Mouse (Mus musculus) E14TG2a.4 (cell line): ENCODE data around the gene Cd9.

Experiments used
- H3K27me3 ChIP-seq: 2 replicates; pipeline ENCODE4 v1.6.1; 2014; ENCODE audit warnings: low read length, control low read depth; ENCODE audit not compliant: insufficient read depth
- H3K36me3 ChIP-seq: 2 replicates; pipeline ENCODE4 v1.6.1; 2014; ENCODE audit warnings: low read length, control low read depth; ENCODE audit not compliant: insufficient read depth
- H3K4me1 ChIP-seq: replicated peaks from 2 replicates; pipeline ENCODE4 v1.6.1; 2014; ENCODE audit warnings: low read depth, low read length, control low read depth
- H3K4me3 ChIP-seq: replicated peaks from 2 replicates; pipeline ENCODE4 v1.5.1; 2014; ENCODE audit warnings: mild to moderate bottlenecking, low read length
- H3K9me3 ChIP-seq: 2 replicates; pipeline ENCODE4 v1.6.1; 2014; ENCODE audit warnings: low read length, control low read depth
- CTCF ChIP-seq: conservative IDR thresholded peaks from 2 replicates; pipeline ENCODE4 v1.5.1; 2014; ENCODE audit warnings: low read length
- NANOG ChIP-seq: IDR thresholded peaks from 2 replicates; pipeline ENCODE4 v1.6.1; 2014; ENCODE audit warnings: borderline replicate concordance, low read length, mixed read lengths
- POU5F1 ChIP-seq: IDR thresholded peaks from 2 replicates; pipeline ENCODE4 v1.6.1; 2014; ENCODE audit warnings: low read length, borderline replicate concordance

Cd9 gene

GRCm38 (mm10) chr6:125423099-125423498 lies 71.5 kb downstream of the Cd9 start:
- TF ChIP-seq POU5F1 (no peak), CTCF (no peak), NANOG (no peak)
- Histone ChIP-seq H3K4me1 (peaks cover 81% of the 10 kb centered on the region), H3K4me3 (peak overlapping the region; percentile 72), H3K27me3 (no peaks in the 10 kb centered on the region), H3K9me3 (peaks cover 6% of the 10 kb centered on the region; the same call in 1 of the 2 replicates), H3K36me3 (no peaks in the 10 kb centered on the region)

GRCm38 (mm10) chr6:125422051-125422822 lies 72.4 kb downstream of the Cd9 start:
- Histone ChIP-seq H3K4me3 (peak overlapping the region; percentile 72), H3K4me1 (peaks cover 75% of the 10 kb centered on the region), H3K27me3 (no peaks in the 10 kb centered on the region), H3K36me3 (no peaks in the 10 kb centered on the region), H3K9me3 (peaks cover 9% of the 10 kb centered on the region; the same call in 1 of the 2 replicates)
- no peak for TF ChIP-seq POU5F1
- TF ChIP-seq NANOG = no peak
- TF ChIP-seq CTCF = no peak

- Histone ChIP-seq H3K4me3 (peak overlapping the region; percentile 8; the same call in 1 of the 2 replicates), H3K4me1 (peaks cover 61% of the 10 kb centered on the region), H3K36me3 (no peaks in the 10 kb centered on the region), H3K9me3 (peaks cover 9% of the 10 kb centered on the region; the same call in 1 of the 2 replicates), H3K27me3 (no peaks in the 10 kb centered on the region)
- TF ChIP-seq CTCF (no peak), NANOG (no peak)
Measured at GRCm38 (mm10) chr6:125420458-125421063, 74.0 kb downstream of the Cd9 start.

DNA sequence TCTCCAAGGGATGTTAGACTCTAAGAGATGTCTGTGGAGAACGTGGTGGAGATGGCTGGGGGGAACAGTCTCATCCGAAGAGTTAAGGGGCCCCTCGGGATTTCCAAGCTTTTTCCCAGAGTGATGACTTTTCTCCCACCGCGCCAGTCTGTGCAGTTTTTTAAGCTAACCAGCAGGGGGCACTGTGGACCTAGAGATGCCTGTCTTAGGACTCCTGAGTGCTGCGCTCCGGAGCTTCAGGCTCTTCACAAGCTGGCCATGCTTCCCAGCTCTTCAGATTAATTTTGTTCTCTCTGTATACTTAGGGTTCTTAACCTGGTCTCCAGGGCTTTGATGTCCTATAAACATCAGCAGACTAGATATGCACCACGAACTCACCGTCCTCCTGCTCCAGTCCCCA lies 75.8 kb downstream of the Cd9 start:
- no peaks in the 10 kb centered on the region for H3K27me3 ChIP-seq
- no peaks in the 10 kb centered on the region for H3K36me3 ChIP-seq
- peak; percentile 77 for TF ChIP-seq CTCF
- no peak for TF ChIP-seq NANOG
- no peak overlapping the region for H3K4me3 ChIP-seq
- H3K9me3 ChIP-seq = peaks cover 9% of the 10 kb centered on the region; the same call in 1 of the 2 replicates
- peaks cover 58% of the 10 kb centered on the region for H3K4me1 ChIP-seq

DNA sequence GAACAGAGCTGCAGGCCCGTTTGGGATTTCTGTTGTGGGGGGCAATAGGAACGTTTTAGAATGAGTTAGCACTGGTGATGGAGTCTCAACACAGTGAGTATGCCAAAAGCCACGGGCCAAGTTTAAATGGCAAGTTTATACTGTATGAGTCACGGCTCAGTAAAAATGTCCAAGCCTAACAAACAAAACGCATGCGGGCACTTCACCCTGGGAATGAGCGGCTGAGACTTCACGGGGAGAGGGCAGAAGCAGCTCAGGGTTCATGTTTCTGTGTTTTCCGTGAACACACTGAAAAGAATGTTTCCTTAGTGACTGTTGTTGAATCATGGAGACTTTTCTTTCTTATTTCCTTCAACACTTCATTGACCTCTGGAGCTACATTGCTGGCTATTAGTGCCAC lies 81.3 kb downstream of the Cd9 start:
- Histone ChIP-seq H3K4me3 (no peak overlapping the region), H3K4me1 (peaks cover 67% of the 10 kb centered on the region), H3K9me3 (peaks cover 10% of the 10 kb centered on the region), H3K36me3 (no peaks in the 10 kb centered on the region), H3K27me3 (no peaks in the 10 kb centered on the region)
- TF ChIP-seq NANOG (no peak), POU5F1 (no peak)

- Histone ChIP-seq H3K4me1 (peaks cover 67% of the 10 kb centered on the region), H3K27me3 (no peaks in the 10 kb centered on the region), H3K4me3 (peak overlapping the region; percentile 68; the same call in 1 of the 2 replicates), H3K36me3 (no peaks in the 10 kb centered on the region), H3K9me3 (peaks cover 20% of the 10 kb centered on the region)
- TF ChIP-seq CTCF (no peak), POU5F1 (no peak), NANOG (no peak)
Measured at GRCm38 (mm10) chr6:125411661-125412060, 82.9 kb downstream of the Cd9 start.

DNA sequence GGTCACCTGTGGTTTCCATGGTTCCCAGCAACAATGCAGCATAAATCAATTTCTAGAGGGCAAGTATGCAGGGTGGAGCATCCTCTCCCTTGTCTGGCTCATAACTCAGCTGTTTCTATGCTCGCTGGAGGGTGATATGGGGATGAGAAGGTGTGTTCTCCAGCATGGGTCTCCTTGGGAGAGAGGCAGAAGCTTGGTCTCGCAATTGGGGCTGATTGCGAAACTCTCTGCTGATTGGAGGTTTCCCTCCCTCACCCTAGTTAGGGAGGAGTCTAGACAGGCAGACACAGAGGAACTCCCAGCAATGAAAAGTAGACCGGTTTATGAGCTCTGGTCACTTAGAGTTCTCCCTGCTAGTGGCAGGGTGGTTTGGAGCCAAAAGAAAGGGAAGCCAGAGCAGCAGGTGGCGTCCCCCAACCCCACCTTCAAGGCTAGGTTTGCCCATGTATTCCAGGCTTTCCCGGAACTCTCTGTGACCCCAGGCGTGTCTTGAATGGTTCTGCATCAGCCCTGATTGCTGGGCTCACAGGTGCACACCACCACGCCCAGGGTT lies 83.5 kb downstream of the Cd9 start:
- Histone ChIP-seq H3K4me3 (peak overlapping the region; percentile 68), H3K4me1 (peaks cover 71% of the 10 kb centered on the region), H3K27me3 (no peaks in the 10 kb centered on the region), H3K36me3 (no peaks in the 10 kb centered on the region), H3K9me3 (peaks cover 23% of the 10 kb centered on the region)
- TF ChIP-seq CTCF (no peak), NANOG (peak; percentile 80)

DNA sequence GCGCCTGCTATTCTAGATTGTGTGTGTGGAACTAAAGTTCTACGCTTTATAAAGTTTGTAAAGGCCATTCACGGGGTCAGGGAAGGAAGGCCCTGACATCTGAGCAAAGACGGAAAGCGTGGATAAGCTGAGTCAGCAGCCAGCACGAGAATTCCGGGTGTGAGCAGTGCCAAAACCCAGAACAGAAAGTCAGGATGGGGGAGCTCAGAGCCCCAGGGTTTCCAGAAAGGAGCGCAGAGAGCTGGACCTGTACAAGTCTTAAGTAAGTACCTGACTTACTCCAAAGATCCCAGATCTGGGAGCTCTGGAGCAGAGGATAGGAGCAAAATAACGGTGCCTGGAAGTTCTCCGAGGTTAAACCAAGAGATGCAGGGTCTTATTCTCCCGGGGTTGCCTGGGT lies 84.0 kb downstream of the Cd9 start:
- H3K9me3 ChIP-seq = peaks cover 23% of the 10 kb centered on the region
- no peak for TF ChIP-seq POU5F1
- no peak for TF ChIP-seq CTCF
- no peak for TF ChIP-seq NANOG
- peak overlapping the region; percentile 68 for H3K4me3 ChIP-seq
- H3K36me3 ChIP-seq = no peaks in the 10 kb centered on the region
- H3K4me1 ChIP-seq = peaks cover 76% of the 10 kb centered on the region
- H3K27me3 ChIP-seq = no peaks in the 10 kb centered on the region
